Comparison of ENCODE assay signal across 26 mouse cellular contexts in the genomic region with DNA sequence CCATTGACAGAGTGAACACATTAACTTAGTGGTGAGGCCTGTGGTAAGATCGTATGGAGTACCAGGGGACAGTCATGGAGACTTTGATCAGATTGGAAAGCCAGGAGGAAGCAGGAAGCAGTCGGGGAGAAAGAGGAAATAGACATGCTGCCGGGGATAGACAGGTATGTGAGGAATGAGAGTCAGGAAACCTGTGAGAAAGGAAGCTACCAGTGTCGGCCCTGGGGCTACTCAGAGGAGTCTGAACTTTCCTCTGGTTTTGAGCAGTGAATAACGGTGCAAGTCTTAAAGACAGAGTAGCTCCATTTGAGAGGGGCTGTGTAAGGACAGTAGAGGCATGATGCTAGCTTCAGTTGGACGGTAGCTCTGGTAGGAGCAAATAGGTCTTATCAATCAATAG. TPM values are rescaled to one million over a fixed set of nuclear protein-coding genes. Genes with fewer than 3 reads are reported as not detected.
DNase-seq lines count a peak whose midpoint lies in the region; ATAC-seq and TF ChIP-seq lines count a peak whose summit lies in the region.
"Had no signal": no experiment of that assay in that cellular context is flagged by ENCODE, and none has a peak within 500 bp of the region (broad histone marks: within the 10 kb centered on the region; RNA-seq: fewer than 3 reads in every experiment).

No protein-coding gene starts in this region.

- no peak for TF ChIP-seq EP300 in heart, adult 2 months (IDR thresholded peaks at IDR 0.05; ENCODE audit: insufficient read depth, low read depth, low read length)
- no peak for TF ChIP-seq EP300 in liver, postnatal 0 days (IDR thresholded peaks at IDR 0.05; ENCODE audit: low read depth)
- TF ChIP-seq EP300 in heart, postnatal 0 days (IDR thresholded peaks at IDR 0.05; ENCODE audit: low read depth) = no peak

- peaks cover 47% of the 10 kb centered on the region for H3K4me1 ChIP-seq in heart, adult 2 months (ENCODE audit: control insufficient read depth, insufficient read depth, low read length)
- H3K4me1 ChIP-seq in heart, embryonic 14.5 days (ENCODE audit: control insufficient read depth in 2 of 2, insufficient read depth in 2 of 2, low read length in 2 of 2) = peaks cover 44 to 84% of the 10 kb centered on the region in 2 experiments
- peaks cover 31% of the 10 kb centered on the region for H3K4me1 ChIP-seq in liver, postnatal 0 days (ENCODE audit: insufficient read depth)
- H3K4me1 ChIP-seq in liver, embryonic 12.5 days = peaks cover 34% of the 10 kb centered on the region
- H3K4me1 ChIP-seq in heart, postnatal 0 days (ENCODE audit: control insufficient read depth, insufficient read depth) = peaks cover 42% of the 10 kb centered on the region
- peaks cover 15% of the 10 kb centered on the region for H3K4me1 ChIP-seq in neural tube, embryonic 15.5 days

- 34% methylated on average over 6 of the region's 6 CpGs for WGBS in heart, adult 2 months
- 28% methylated on average over 6 of the region's 6 CpGs for WGBS in heart, embryonic 14.5 days
- 37% methylated on average over 6 of the region's 6 CpGs for WGBS in liver, postnatal 0 days (ENCODE audit: insufficient replicate concordance)
- WGBS in liver, embryonic 12.5 days (ENCODE audit: insufficient replicate concordance) = 38% methylated on average over 6 of the region's 6 CpGs
- 37% methylated on average over 6 of the region's 6 CpGs for WGBS in heart, postnatal 0 days
- 73% methylated on average over 6 of the region's 6 CpGs for WGBS in neural tube, embryonic 15.5 days

- no peak for DNase-seq in heart, adult 2 months
- no peak for DNase-seq in heart, postnatal 25 days (ENCODE audit: low spot score)
- no peak for DNase-seq in heart, postnatal 36 days
- DNase-seq in liver, postnatal 0 days = no peak
- DNase-seq in heart, postnatal 0 days (ENCODE audit: low spot score) = no peak
- DNase-seq: adrenal gland, postnatal 10 days; cerebellum, adult 11-12 months; cerebellum, postnatal 10 days; kidney, adult 9 months; kidney, postnatal 10 days; layer of hippocampus, adult 9-11 months; liver, embryonic 13.5 days; lung, adult 2 months; lung, postnatal 10 days; thymus, adult 2 months; thymus, postnatal 4 days had no signal

- H3K4me2 ChIP-seq in heart, embryonic 14.5 days (ENCODE audit: low read length) = peak overlapping the region; percentile 2; the same call in 1 of the 2 replicates
- no peak overlapping the region for H3K4me2 ChIP-seq in liver, postnatal 0 days (ENCODE audit: low read depth, low read length)
- H3K4me2 ChIP-seq in liver, embryonic 12.5 days = no peak overlapping the region
- no peak overlapping the region for H3K4me2 ChIP-seq in heart, postnatal 0 days (ENCODE audit: low read depth, low read length)
- no peak overlapping the region for H3K4me2 ChIP-seq in neural tube, embryonic 15.5 days
- H3K4me2 ChIP-seq: embryonic facial prominence, embryonic 13.5 days; intestine, embryonic 15.5 days; liver, embryonic 13.5 days; midbrain, embryonic 13.5 days; neural tube, embryonic 13.5 days had no signal

- intact Hi-C loops in heart, adult 2 months (cut with DNase I) = no loop called here
- intact Hi-C loops in heart, postnatal 25 days (cut with DNase I) = no loop called here
- intact Hi-C loops in heart, postnatal 36 days (cut with DNase I) = no loop called here

- peaks cover 15% of the 10 kb centered on the region for H3K79me2 ChIP-seq in heart, adult 2 months (replicated peaks; ENCODE audit: control insufficient read depth, insufficient read depth, low read length)

- H3K36me3 ChIP-seq in heart, adult 2 months (ENCODE audit: control insufficient read depth, insufficient read depth, low read length) = no peaks in the 10 kb centered on the region; the same call in 1 of the 2 replicates
- H3K36me3 ChIP-seq in heart, embryonic 14.5 days (ENCODE audit: control insufficient read depth, insufficient read depth, low read length) = no peaks in the 10 kb centered on the region
- no peaks in the 10 kb centered on the region for H3K36me3 ChIP-seq in liver, postnatal 0 days (replicated peaks; ENCODE audit: insufficient read depth, low read length)
- 0 out of 2 replicates have a peak, but pooled peaks cover 2% of the 10 kb centered on the region for H3K36me3 ChIP-seq in liver, embryonic 12.5 days
- H3K36me3 ChIP-seq in heart, postnatal 0 days (replicated peaks; ENCODE audit: control insufficient read depth, insufficient read depth, low read length) = no peaks in the 10 kb centered on the region
- no peaks in the 10 kb centered on the region for H3K36me3 ChIP-seq in neural tube, embryonic 15.5 days
- H3K36me3 ChIP-seq: embryonic facial prominence, embryonic 13.5 days; intestine, embryonic 15.5 days; liver, embryonic 13.5 days; midbrain, embryonic 13.5 days; neural tube, embryonic 13.5 days had no signal

- ATAC-seq in heart, embryonic 14.5 days (ENCODE audit: insufficient number of reproducible peaks, insufficient read depth, low FRiP score, low read depth) = no peak
- peak; percentile 6; the same call in 1 of the 2 replicates for ATAC-seq in liver, postnatal 0 days
- ATAC-seq in liver, embryonic 12.5 days = no peak
- no peak for ATAC-seq in heart, postnatal 0 days (ENCODE audit: insufficient read depth, low read depth)
- no peak for ATAC-seq in neural tube, embryonic 15.5 days (ENCODE audit: low FRiP score)
- ATAC-seq: forebrain, embryonic 16.5 days; hindbrain, embryonic 16.5 days; intestine, embryonic 15.5 days; midbrain, embryonic 13.5 days had no signal

- H3K27ac ChIP-seq in heart, adult 2 months = peak overlapping the region; percentile 38
- peak overlapping the region in 1 of 2 experiments; percentile 38; a peak in 1 of 4 replicates for H3K27ac ChIP-seq in heart, embryonic 14.5 days (replicated peaks in 1 of 2; ENCODE audit: control insufficient read depth in 1 of 2, insufficient read depth in 1 of 2, low read depth in 2 of 2, low read length in 2 of 2)
- no peak overlapping the region; the same call in 1 of the 2 replicates for H3K27ac ChIP-seq in liver, postnatal 0 days (ENCODE audit: low read depth)
- no peak overlapping the region for H3K27ac ChIP-seq in liver, embryonic 12.5 days
- peak overlapping the region; percentile 15; the same call in 1 of the 2 replicates for H3K27ac ChIP-seq in heart, postnatal 0 days (ENCODE audit: low read depth)
- no peak overlapping the region for H3K27ac ChIP-seq in neural tube, embryonic 15.5 days (replicated peaks)
- H3K27ac ChIP-seq: intestine, embryonic 15.5 days; liver, embryonic 13.5 days; macrophage; midbrain, embryonic 13.5 days; neural tube, embryonic 13.5 days had no signal

- no peak for TF ChIP-seq CTCF in heart, adult 2 months (IDR thresholded peaks at IDR 0.05)
- no peak for TF ChIP-seq CTCF in liver, postnatal 0 days (IDR thresholded peaks at IDR 0.05; ENCODE audit: low read depth)
- no peak for TF ChIP-seq CTCF in heart, postnatal 0 days (IDR thresholded peaks at IDR 0.05; ENCODE audit: low read depth)

- H3K27me3 ChIP-seq in heart, adult 2 months (ENCODE audit: control insufficient read depth, insufficient read depth, low read length) = no peaks in the 10 kb centered on the region
- no peaks in the 10 kb centered on the region for H3K27me3 ChIP-seq in heart, embryonic 14.5 days (ENCODE audit: control insufficient read depth, insufficient read depth, low read length)
- H3K27me3 ChIP-seq in liver, postnatal 0 days (ENCODE audit: insufficient read depth, low read length) = no peaks in the 10 kb centered on the region
- no peaks in the 10 kb centered on the region for H3K27me3 ChIP-seq in liver, embryonic 12.5 days (replicated peaks)
- H3K27me3 ChIP-seq in heart, postnatal 0 days (ENCODE audit: control insufficient read depth, insufficient read depth, low read length) = no peaks in the 10 kb centered on the region
- H3K27me3 ChIP-seq in neural tube, embryonic 15.5 days (replicated peaks) = no peaks in the 10 kb centered on the region
- H3K27me3 ChIP-seq: embryonic facial prominence, embryonic 13.5 days; intestine, embryonic 15.5 days; liver, embryonic 13.5 days; midbrain, embryonic 13.5 days; neural tube, embryonic 13.5 days had no signal

- no peak overlapping the region for H3K9ac ChIP-seq in heart, adult 2 months (ENCODE audit: low read depth, low read length)
- peak overlapping the region; percentile 16; the same call in 1 of the 2 replicates for H3K9ac ChIP-seq in heart, embryonic 14.5 days (ENCODE audit: low read length)
- H3K9ac ChIP-seq in liver, postnatal 0 days (replicated peaks) = no peak overlapping the region
- H3K9ac ChIP-seq in liver, embryonic 12.5 days = no peak overlapping the region
- H3K9ac ChIP-seq in heart, postnatal 0 days (replicated peaks; ENCODE audit: low read depth, low read length) = no peak overlapping the region
- no peak overlapping the region for H3K9ac ChIP-seq in neural tube, embryonic 15.5 days (replicated peaks)
- H3K9ac ChIP-seq: embryonic facial prominence, embryonic 13.5 days; intestine, embryonic 15.5 days; liver, embryonic 13.5 days; midbrain, embryonic 13.5 days; neural tube, embryonic 13.5 days had no signal

- TF ChIP-seq POLR2A in heart, adult 2 months (IDR thresholded peaks at IDR 0.05; ENCODE audit: insufficient read depth, low read depth, low read length) = no peak

- H3K4me3 ChIP-seq in heart, adult 2 months = no peak overlapping the region
- H3K4me3 ChIP-seq in heart, embryonic 14.5 days (ENCODE audit: control insufficient read depth in 1 of 2, insufficient read depth in 1 of 2, low read depth in 1 of 2, low read length in 2 of 2) = no peak overlapping the region
- no peak overlapping the region for H3K4me3 ChIP-seq in liver, postnatal 0 days (ENCODE audit: low read depth, low read length)
- no peak overlapping the region for H3K4me3 ChIP-seq in liver, embryonic 12.5 days
- H3K4me3 ChIP-seq in heart, postnatal 0 days (ENCODE audit: low read depth, low read length) = no peak overlapping the region
- H3K4me3 ChIP-seq in neural tube, embryonic 15.5 days (replicated peaks) = no peak overlapping the region
- H3K4me3 ChIP-seq: embryonic facial prominence, embryonic 13.5 days; intestine, embryonic 15.5 days; liver, embryonic 13.5 days; midbrain, embryonic 13.5 days; neural tube, embryonic 13.5 days had no signal

- no peaks in the 10 kb centered on the region for H3K9me3 ChIP-seq in heart, embryonic 14.5 days (ENCODE audit: control insufficient read depth, low read length)
- no peaks in the 10 kb centered on the region for H3K9me3 ChIP-seq in liver, postnatal 0 days (ENCODE audit: low read length)
- no peaks in the 10 kb centered on the region for H3K9me3 ChIP-seq in liver, embryonic 12.5 days (replicated peaks)
- no peaks in the 10 kb centered on the region for H3K9me3 ChIP-seq in heart, postnatal 0 days (replicated peaks; ENCODE audit: control insufficient read depth, low read length)
- no peaks in the 10 kb centered on the region for H3K9me3 ChIP-seq in neural tube, embryonic 15.5 days (replicated peaks)
- H3K9me3 ChIP-seq: embryonic facial prominence, embryonic 13.5 days; intestine, embryonic 15.5 days; liver, embryonic 13.5 days; midbrain, embryonic 13.5 days; neural tube, embryonic 13.5 days had no signal

RNA-seq across cellular contexts. Expression of gene Elovl5, which starts 10.3 kb away (rescaled TPM):
- total RNA-seq in heart, adult 2 months (2021) = 10 to 100 TPM; 34.0 to 37.5 TPM
- polyA plus RNA-seq in heart, adult 2 months (2012; rRNA removed) = 35.9 and 50.2 TPM in 2 replicates
- 10 to 100 TPM; 31.4 to 37.8 TPM for total RNA-seq in heart, postnatal 25 days (2021)
- 80.3 and 86.7 TPM in 2 replicates for polyA plus RNA-seq in heart, embryonic 14.5 days (2014; fragmentation: Nextera tagmentation; extraction: Ambion mirVana)
- 10 to 100 TPM; 28.8 to 35.2 TPM for total RNA-seq in heart, postnatal 36 days (2021)
- polyA plus RNA-seq in liver, postnatal 0 days (2015; fragmentation: Nextera tagmentation; extraction: Ambion mirVana) = 107 and 112 TPM in 2 replicates
- 28.1 and 28.8 TPM in 2 replicates for polyA plus RNA-seq in liver, embryonic 12.5 days (2016; fragmentation: Nextera tagmentation; extraction: Ambion mirVana)
- total RNA-seq in heart, postnatal 0 days (2014; rRNA removed; ENCODE audit: low replicate concordance) = 53.3 and 80.1 TPM in 2 replicates
- polyA plus RNA-seq in heart, postnatal 0 days (2015; fragmentation: Nextera tagmentation; extraction: Ambion mirVana) = 47.1 and 48.4 TPM in 2 replicates
- 61.8 and 70.4 TPM in 2 replicates for polyA plus RNA-seq in neural tube, embryonic 15.5 days (2015; fragmentation: Nextera tagmentation; extraction: Ambion mirVana)

Comparison
In these comparisons a context has a peak if more than half of its experiments do, and no peak if none do; other contexts are left out.
1. H3K27ac ChIP-seq: peak in heart, adult 2 months (single experiment) and heart, postnatal 0 days (single experiment); none in liver, postnatal 0 days (single experiment), liver, embryonic 12.5 days (single experiment) and neural tube, embryonic 15.5 days (single experiment).